Mouse (Mus musculus) spleen, postnatal 10 days (tissue): ENCODE measurements around the gene Snapc4.

Experiments used
- DNase-seq, 2 experiments: peaks; one replicate each; pipeline ENCODE4 v3.0.0; 2021 to 2022; ENCODE audit warnings: low spot score in 2 of 2

Gene Snapc4

GRCm38 (mm10) chr2:26342044-26342443 is 38.4 kb downstream of the Snapc4 start:
- no peak for DNase-seq

- DNase-seq, result no peak
Measured at GRCm38 (mm10) chr2:26341510-26341981, 38.9 kb downstream of the Snapc4 start.

- DNase-seq, result no peak
Measured at GRCm38 (mm10) chr2:26339204-26339551, 41.3 kb downstream of the Snapc4 start.

GRCm38 (mm10) chr2:26338302-26339203 is 41.9 kb downstream of the Snapc4 start:
- DNase-seq, result no peak

GRCm38 (mm10) chr2:26330702-26331101 is 49.8 kb downstream of the Snapc4 start:
- DNase-seq, result no peak

- no peak for DNase-seq
Measured at GRCm38 (mm10) chr2:26330056-26330468, 50.4 kb downstream of the Snapc4 start.

- no peak for DNase-seq
Measured at GRCm38 (mm10) chr2:26329402-26329801, 51.1 kb downstream of the Snapc4 start.

- no peak for DNase-seq
Measured at GRCm38 (mm10) chr2:26327852-26328251, 52.6 kb downstream of the Snapc4 start.

GRCm38 (mm10) chr2:26325386-26326181 is 54.9 kb downstream of the Snapc4 start:
- peak; percentile 40 to 75 for DNase-seq

- DNase-seq, result no peak
Measured at GRCm38 (mm10) chr2:26324917-26325316, 55.5 kb downstream of the Snapc4 start.

- no peak for DNase-seq
Measured at GRCm38 (mm10) chr2:26323589-26324325, 56.7 kb downstream of the Snapc4 start.

GRCm38 (mm10) chr2:26320245-26321185 is 59.9 kb downstream of the Snapc4 start:
- no peak for DNase-seq

GRCm38 (mm10) chr2:26319519-26320244 is 60.8 kb downstream of the Snapc4 start:
- no peak for DNase-seq

GRCm38 (mm10) chr2:26319109-26319508 is 61.3 kb downstream of the Snapc4 start:
- no peak for DNase-seq

- DNase-seq, result no peak
Measured at GRCm38 (mm10) chr2:26317991-26318672, 62.3 kb downstream of the Snapc4 start.

GRCm38 (mm10) chr2:26317371-26317770 is 63.1 kb downstream of the Snapc4 start:
- no peak for DNase-seq

- DNase-seq, result no peak
Measured at GRCm38 (mm10) chr2:26316576-26317246, 63.7 kb downstream of the Snapc4 start.

GRCm38 (mm10) chr2:26315925-26316311 is 64.5 kb downstream of the Snapc4 start:
- no peak for DNase-seq
